Mouse (Mus musculus): ENCODE measurements at regions not wholly inside any gene's neighbourhood (a gene's known extent, or its start where the extent isn't known, plus 50 kb on each side); places are given as distances from the start of the nearest gene placed in this dataset.
"Not testable (repeated sequence)": the region's sequence is repeated elsewhere in the genome, so short reads cannot be mapped to it uniquely, and the experiment has no call there.

- no peak for DNase-seq
Measured at GRCm38 (mm10) chr7:70300516-70300915, 66.0 kb downstream of the Nr2f2 start.

- no peak for DNase-seq
Measured at GRCm38 (mm10) chr7:70291431-70291830, 75.1 kb downstream of the Nr2f2 start.

- no peak for DNase-seq
Measured at GRCm38 (mm10) chr7:70290733-70291320, 75.7 kb downstream of the Nr2f2 start.

- no peak for DNase-seq
Measured at GRCm38 (mm10) chr7:70290277-70290676, 76.3 kb downstream of the Nr2f2 start.

- no peak for DNase-seq
Measured at GRCm38 (mm10) chr7:70288621-70289020, 77.9 kb downstream of the Nr2f2 start.

- DNase-seq: no peak
Measured at GRCm38 (mm10) chr7:70287891-70288421, 78.6 kb downstream of the Nr2f2 start.

GRCm38 (mm10) chr7:70286836-70287355 is 79.6 kb downstream of the Nr2f2 start:
- DNase-seq: no peak

GRCm38 (mm10) chr7:70285344-70285743 is 81.2 kb downstream of the Nr2f2 start:
- no peak for DNase-seq

GRCm38 (mm10) chr7:70283836-70284235 is 82.7 kb downstream of the Nr2f2 start:
- no peak for DNase-seq

- DNase-seq: no peak
Measured at GRCm38 (mm10) chr7:70283166-70283565, 83.4 kb downstream of the Nr2f2 start.

- DNase-seq: no peak
Measured at GRCm38 (mm10) chr7:70281891-70282515, 84.5 kb downstream of the Nr2f2 start.

GRCm38 (mm10) chr7:70281381-70281750 is 85.2 kb downstream of the Nr2f2 start:
- DNase-seq: no peak

GRCm38 (mm10) chr7:70280643-70281380 is 85.7 kb downstream of the Nr2f2 start:
- no peak for DNase-seq

GRCm38 (mm10) chr7:70279927-70280642 is 86.5 kb downstream of the Nr2f2 start:
- no peak for DNase-seq

- no peak for DNase-seq
Measured at GRCm38 (mm10) chr7:70279101-70279500, 87.4 kb downstream of the Nr2f2 start.

- no peak for DNase-seq
Measured at GRCm38 (mm10) chr7:70276078-70276477, 90.5 kb downstream of the Nr2f2 start.

GRCm38 (mm10) chr7:70274312-70274711 is 92.2 kb downstream of the Nr2f2 start:
- no peak for DNase-seq

- DNase-seq: no peak
Measured at GRCm38 (mm10) chr7:70267075-70267474, 99.5 kb downstream of the Nr2f2 start.

- no peak for DNase-seq
Measured at GRCm38 (mm10) chr7:70256806-70257205, 109.7 kb downstream of the Nr2f2 start.

GRCm38 (mm10) chr7:70255072-70255471 is 111.5 kb downstream of the Nr2f2 start:
- DNase-seq: no peak

- DNase-seq: no peak
Measured at GRCm38 (mm10) chr7:70253275-70253674, 113.3 kb downstream of the Nr2f2 start.

- not testable (repeated sequence) for DNase-seq
Measured at GRCm38 (mm10) chr7:70239059-70239458, 127.5 kb downstream of the Nr2f2 start.

GRCm38 (mm10) chr7:70219310-70219709 is 147.2 kb downstream of the Nr2f2 start:
- DNase-seq: no peak

Data from right cerebral cortex, postnatal 25 days (tissue).